Mouse (Mus musculus) neural tube, embryonic 14.5 days (tissue): ENCODE measurements at regions not wholly inside any gene's neighbourhood (a gene's known extent, or its start where the extent isn't known, plus 50 kb on each side); places are given as distances from the start of the nearest gene placed in this dataset.
A peak's percentile ranks its signal among the peaks of the same experiment; 100 is the strongest.

Source experiments
- ATAC-seq: fragments of 200-750 bp; cut with Nextera tagmentation; 2 replicates; pipeline ENCODE4 v1.8.0; 2017; ENCODE audit warnings: low read depth, mild to moderate bottlenecking, moderate TSS enrichment, moderate library complexity
- H3K27ac ChIP-seq: fragments of 300-500 bp; sonication (generic); 2 replicates; pipeline ENCODE4 v1.5.1; 2014; ENCODE audit warnings: low read depth, mild to moderate bottlenecking, control low read depth, low read length, moderate library complexity, mixed read lengths
- H3K27me3 ChIP-seq: fragments of 300-500 bp; sonication (generic); 2 replicates; pipeline ENCODE4 v1.6.1; 2014; ENCODE audit warnings: low read length; ENCODE audit not compliant: control insufficient read depth, insufficient read depth
- H3K36me3 ChIP-seq: fragments of 300-500 bp; sonication (generic); 2 replicates; pipeline ENCODE4 v1.6.1; 2014; ENCODE audit warnings: low read length, mixed read lengths; ENCODE audit not compliant: control insufficient read depth, insufficient read depth
- H3K4me1 ChIP-seq: fragments of 300-500 bp; sonication (generic); 2 replicates; pipeline ENCODE4 v1.6.1; 2014; ENCODE audit warnings: low read length; ENCODE audit not compliant: control insufficient read depth, insufficient read depth
- H3K4me2 ChIP-seq: fragments of 300-500 bp; sonication (generic); 2 replicates; pipeline ENCODE4 v1.6.1; 2014; ENCODE audit warnings: mild to moderate bottlenecking, low read depth, low read length, control low read depth
- H3K4me3 ChIP-seq: fragments of 300-500 bp; sonication (generic); 2 replicates; pipeline ENCODE4 v1.5.1; 2014; ENCODE audit warnings: low read depth, low read length, control low read depth, mixed read lengths
- H3K9ac ChIP-seq: fragments of 300-500 bp; sonication (generic); replicated peaks from 2 replicates; pipeline ENCODE4 v1.6.1; 2014; ENCODE audit warnings: low read depth, mild to moderate bottlenecking, control low read depth, low read length, mixed read lengths
- H3K9me3 ChIP-seq: fragments of 300-500 bp; sonication (generic); 2 replicates; pipeline ENCODE4 v1.6.1; 2016; ENCODE audit warnings: low read length; ENCODE audit not compliant: control insufficient read depth
- WGBS: fragments of 180-500 bp; shearing (Covaris S2); extraction: QIAGEN DNeasy Blood & Tissue Kit; methylation state at CpG from one replicate; pipeline ENCODE4 v1.1.7; 2014; 5-methylcytosine and 5-hydroxymethylcytosine counted together

DNA sequence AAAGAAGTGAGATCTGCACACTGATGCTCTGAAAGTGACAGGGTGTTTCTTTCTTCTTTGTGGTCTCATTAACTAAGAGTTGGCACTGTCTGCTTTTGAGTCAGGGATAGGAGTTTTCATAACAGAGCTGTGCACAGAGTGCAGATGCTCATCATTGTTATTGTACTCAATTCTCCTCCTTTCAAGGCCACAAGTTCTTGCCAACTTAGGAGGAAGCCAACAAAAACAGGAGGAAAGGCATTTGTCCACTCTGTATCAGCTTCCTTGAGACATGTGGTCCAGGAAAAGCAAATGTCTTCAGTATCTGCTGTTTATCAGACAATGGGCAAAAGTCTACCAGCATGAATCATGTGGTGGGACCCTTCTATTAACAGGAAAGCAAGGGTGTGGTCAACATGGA, 345.1 kb downstream of the Fam181b start:
- no peaks in the 10 kb centered on the region for H3K9me3 ChIP-seq
- H3K27ac ChIP-seq: no peak overlapping the region
- no peaks in the 10 kb centered on the region for H3K36me3 ChIP-seq
- H3K4me3 ChIP-seq: no peak overlapping the region
- no peaks in the 10 kb centered on the region for H3K27me3 ChIP-seq
- ATAC-seq: no peak
- no peaks in the 10 kb centered on the region for H3K4me1 ChIP-seq
- no peak overlapping the region for H3K4me2 ChIP-seq
- no peak overlapping the region for H3K9ac ChIP-seq

DNA sequence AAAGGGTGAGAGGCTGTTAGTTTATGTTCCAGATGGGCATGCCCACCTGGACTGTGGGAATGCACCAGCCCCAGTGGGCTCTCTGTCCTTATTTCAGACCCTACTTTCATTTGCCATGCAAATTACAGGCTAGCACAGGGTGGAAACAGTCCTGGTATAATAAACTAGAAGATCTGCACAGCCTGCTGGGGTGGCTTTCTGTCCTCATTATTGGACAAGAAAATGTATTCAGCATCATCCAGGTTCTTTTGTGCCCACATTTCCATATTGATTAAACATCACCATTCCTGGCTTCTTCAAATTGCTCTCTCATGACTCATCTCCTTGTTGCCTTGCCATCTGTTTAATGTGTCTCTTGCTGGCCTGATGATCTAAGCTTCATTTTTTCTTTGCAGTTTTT, 355.4 kb downstream of the Fam181b start:
- Histone ChIP-seq H3K36me3 (no peaks in the 10 kb centered on the region), H3K4me1 (no peaks in the 10 kb centered on the region), H3K9ac (no peak overlapping the region), H3K4me3 (no peak overlapping the region), H3K4me2 (no peak overlapping the region), H3K27me3 (no peaks in the 10 kb centered on the region), H3K9me3 (no peaks in the 10 kb centered on the region), H3K27ac (no peak overlapping the region; the same call in 1 of the 2 replicates)
- ATAC-seq: peak; percentile 91

GRCm38 (mm10) chr7:93454071-93454470, 374.4 kb downstream of the Fam181b start:
- no peak overlapping the region for H3K4me2 ChIP-seq
- ATAC-seq: no peak
- 86% methylated on average over 1 of the region's 1 CpGs for WGBS
- no peaks in the 10 kb centered on the region for H3K9me3 ChIP-seq
- no peaks in the 10 kb centered on the region for H3K27me3 ChIP-seq
- no peak overlapping the region for H3K27ac ChIP-seq
- H3K4me3 ChIP-seq: no peak overlapping the region
- H3K4me1 ChIP-seq: no peaks in the 10 kb centered on the region
- H3K9ac ChIP-seq: no peak overlapping the region
- no peaks in the 10 kb centered on the region for H3K36me3 ChIP-seq

GRCm38 (mm10) chr7:93463377-93463776, 383.7 kb downstream of the Fam181b start:
- Histone ChIP-seq H3K27me3 (no peaks in the 10 kb centered on the region), H3K27ac (no peak overlapping the region), H3K36me3 (no peaks in the 10 kb centered on the region), H3K9me3 (no peaks in the 10 kb centered on the region), H3K4me3 (no peak overlapping the region), H3K9ac (no peak overlapping the region), H3K4me1 (no peaks in the 10 kb centered on the region), H3K4me2 (no peak overlapping the region)
- no peak for ATAC-seq

DNA sequence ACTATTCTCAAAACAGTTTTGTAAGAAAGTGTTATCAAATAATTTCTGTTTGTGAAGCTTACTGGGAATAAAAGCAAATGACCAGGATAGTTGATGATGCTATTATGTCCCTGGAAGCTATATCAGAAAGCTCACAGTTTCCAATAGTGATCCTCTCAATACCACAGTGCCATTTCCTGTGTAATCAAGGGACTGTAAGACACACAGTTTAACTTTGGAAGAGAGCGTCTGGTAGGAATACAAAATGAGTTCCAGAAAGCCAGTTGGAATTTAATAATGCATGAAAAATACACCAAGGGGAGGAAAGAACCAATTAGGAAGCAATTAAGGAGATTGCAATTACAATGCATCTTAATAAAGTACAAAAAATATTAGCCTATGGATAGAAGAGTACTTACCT, 393.7 kb downstream of the Fam181b start:
- no peak overlapping the region for H3K4me3 ChIP-seq
- no peak overlapping the region for H3K9ac ChIP-seq
- no peaks in the 10 kb centered on the region for H3K4me1 ChIP-seq
- H3K27me3 ChIP-seq: no peaks in the 10 kb centered on the region
- no peak overlapping the region for H3K27ac ChIP-seq
- 37% methylated on average over 1 of the region's 1 CpGs for WGBS
- peak; percentile 72; the same call in 1 of the 2 replicates for ATAC-seq
- no peak overlapping the region for H3K4me2 ChIP-seq
- no peaks in the 10 kb centered on the region for H3K9me3 ChIP-seq
- no peaks in the 10 kb centered on the region for H3K36me3 ChIP-seq

DNA sequence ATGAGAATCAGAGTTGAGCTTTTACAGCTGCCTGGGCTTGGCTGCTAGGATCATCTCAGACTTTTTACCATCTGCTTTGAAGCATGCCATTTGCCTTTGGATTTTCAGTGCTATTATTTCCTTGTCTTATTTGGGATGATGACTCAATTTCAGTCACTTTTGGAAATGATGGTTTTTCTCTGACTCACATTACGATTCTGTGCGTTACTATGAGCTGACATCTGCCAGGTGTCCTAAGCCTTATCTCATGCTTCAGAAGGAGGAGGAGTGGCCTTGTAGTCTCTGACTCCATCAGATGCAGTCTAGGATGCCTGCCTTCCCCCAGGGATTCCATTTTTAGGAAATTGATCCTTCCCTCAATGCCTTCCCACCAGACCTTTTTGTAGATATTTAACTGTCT, 431.0 kb downstream of the Fam181b start:
- 79% methylated on average over 2 of the region's 2 CpGs for WGBS
- H3K4me3 ChIP-seq: no peak overlapping the region
- no peaks in the 10 kb centered on the region for H3K9me3 ChIP-seq
- H3K27me3 ChIP-seq: no peaks in the 10 kb centered on the region
- no peak overlapping the region for H3K27ac ChIP-seq
- no peak overlapping the region for H3K9ac ChIP-seq
- ATAC-seq: no peak
- H3K4me1 ChIP-seq: no peaks in the 10 kb centered on the region
- H3K36me3 ChIP-seq: no peaks in the 10 kb centered on the region
- H3K4me2 ChIP-seq: no peak overlapping the region

GRCm38 (mm10) chr7:93511237-93511636, 431.6 kb downstream of the Fam181b start:
- 88% methylated on average over 1 of the region's 1 CpGs for WGBS
- no peaks in the 10 kb centered on the region for H3K27me3 ChIP-seq
- no peak overlapping the region for H3K9ac ChIP-seq
- no peaks in the 10 kb centered on the region for H3K36me3 ChIP-seq
- H3K9me3 ChIP-seq: no peaks in the 10 kb centered on the region
- H3K4me1 ChIP-seq: no peaks in the 10 kb centered on the region
- H3K4me2 ChIP-seq: no peak overlapping the region
- H3K4me3 ChIP-seq: no peak overlapping the region
- ATAC-seq: no peak
- H3K27ac ChIP-seq: no peak overlapping the region

DNA sequence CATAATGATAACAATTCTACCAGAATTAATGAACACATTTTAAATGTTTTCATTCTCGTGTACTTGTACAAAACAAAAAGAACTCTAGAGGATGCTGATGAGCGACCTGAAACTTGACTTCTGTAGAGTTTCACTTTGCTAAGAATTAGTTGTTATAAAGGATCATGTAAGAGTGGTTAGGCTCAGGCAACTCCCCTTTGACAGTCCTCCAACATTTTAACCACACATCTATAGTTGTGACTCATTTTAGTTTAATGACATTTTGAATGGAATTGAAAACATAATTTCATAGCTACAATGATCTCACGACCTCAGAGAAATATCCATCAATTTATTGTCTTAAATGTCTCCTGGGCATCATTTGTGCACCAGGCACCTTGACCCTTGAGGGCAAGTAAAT, 479.5 kb downstream of the Fam181b start:
- H3K36me3 ChIP-seq: no peaks in the 10 kb centered on the region
- no peaks in the 10 kb centered on the region for H3K27me3 ChIP-seq
- no peak overlapping the region for H3K4me2 ChIP-seq
- H3K4me3 ChIP-seq: no peak overlapping the region
- no peaks in the 10 kb centered on the region for H3K9me3 ChIP-seq
- H3K4me1 ChIP-seq: no peaks in the 10 kb centered on the region
- ATAC-seq: no peak
- WGBS: 79% methylated on average over 3 of the region's 3 CpGs
- no peak overlapping the region for H3K9ac ChIP-seq
- no peak overlapping the region for H3K27ac ChIP-seq

DNA sequence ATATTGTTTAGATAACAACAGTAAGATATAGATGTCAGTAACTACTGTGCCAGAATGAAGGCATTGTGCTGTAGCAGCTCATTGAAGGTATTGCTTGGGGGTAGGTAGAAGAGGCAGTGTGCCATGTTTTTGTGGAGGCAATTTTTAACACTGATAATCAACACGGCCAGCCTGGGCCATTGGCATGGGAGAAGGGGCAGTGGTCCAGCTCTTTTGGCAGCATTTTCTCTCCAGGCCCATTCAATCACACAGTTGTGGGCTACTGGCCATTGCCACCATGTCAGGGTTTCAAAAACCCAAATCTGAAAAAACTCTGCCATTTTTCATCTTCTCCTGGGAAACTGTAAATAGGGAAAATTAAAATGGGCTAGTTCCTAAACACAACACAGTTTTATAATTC, 497.9 kb downstream of the Fam181b start:
- ATAC-seq: no peak
- no peaks in the 10 kb centered on the region for H3K36me3 ChIP-seq
- H3K4me2 ChIP-seq: no peak overlapping the region
- no peaks in the 10 kb centered on the region for H3K27me3 ChIP-seq
- no peak overlapping the region for H3K27ac ChIP-seq
- 84% methylated on average over 1 of the region's 1 CpGs for WGBS
- no peak overlapping the region for H3K4me3 ChIP-seq
- H3K9me3 ChIP-seq: no peaks in the 10 kb centered on the region
- H3K4me1 ChIP-seq: no peaks in the 10 kb centered on the region
- H3K9ac ChIP-seq: no peak overlapping the region

DNA sequence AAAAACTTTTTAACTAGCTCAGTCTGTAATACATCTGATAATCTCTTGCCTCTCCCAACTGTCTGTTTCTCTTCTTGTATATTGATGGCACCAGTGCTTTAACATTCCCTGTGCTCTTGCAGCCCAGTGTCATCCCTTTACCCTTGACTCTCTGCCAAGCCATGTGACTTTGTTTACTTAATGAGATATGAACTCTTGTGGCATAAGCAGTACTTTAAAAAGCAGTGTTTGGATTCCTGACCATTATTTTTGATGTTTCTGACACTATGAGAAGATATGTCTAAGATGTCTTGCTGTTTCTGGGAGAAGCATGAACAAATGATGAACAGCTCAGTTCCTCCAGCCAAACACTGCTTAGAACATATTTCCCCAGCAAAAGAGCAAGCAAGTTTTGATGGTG, 507.5 kb downstream of the Fam181b start:
- Histone ChIP-seq H3K9me3 (no peaks in the 10 kb centered on the region), H3K9ac (no peak overlapping the region), H3K27me3 (no peaks in the 10 kb centered on the region), H3K4me1 (no peaks in the 10 kb centered on the region), H3K4me2 (no peak overlapping the region), H3K27ac (no peak overlapping the region), H3K4me3 (no peak overlapping the region), H3K36me3 (no peaks in the 10 kb centered on the region)
- no peak for ATAC-seq
